Mouse (Mus musculus): ENCODE results near the gene Akna. TPM values are rescaled to one million over a fixed set of nuclear protein-coding genes. Genes with fewer than 3 reads are reported as not detected.

Akna gene
- polyA plus RNA-seq, 1 experiment from 2014 or later: 9.6 TPM

Other genes with a start within 250 kb of the Akna start
- gene Ambp, start 248.6 kb downstream of the Akna start, polyA plus RNA-seq (2015; fragmentation: Nextera tagmentation; extraction: Ambion mirVana): 0.16 TPM in 1 of 2 replicates, not detected in the other
- gene Kif12, start 231.2 kb downstream of the Akna start, polyA plus RNA-seq (2015; fragmentation: Nextera tagmentation; extraction: Ambion mirVana): not detected in 2 replicates
- gene Col27a1, start 189.3 kb downstream of the Akna start, polyA plus RNA-seq (2015; fragmentation: Nextera tagmentation; extraction: Ambion mirVana): 19.1 and 22.3 TPM in 2 replicates
- 17.0 and 22.3 TPM in 2 replicates for gene Orm1, start 58.8 kb downstream of the Akna start, polyA plus RNA-seq (2015; fragmentation: Nextera tagmentation; extraction: Ambion mirVana)
- gene Orm3, start 47.2 kb downstream of the Akna start, polyA plus RNA-seq (2015; fragmentation: Nextera tagmentation; extraction: Ambion mirVana): not detected in 2 replicates
- 0.31 and 0.39 TPM in 2 replicates for gene Orm2, start 40.9 kb downstream of the Akna start, polyA plus RNA-seq (2015; fragmentation: Nextera tagmentation; extraction: Ambion mirVana)
- 4.9 and 5.2 TPM in 2 replicates for gene Whrn, start 92.6 kb upstream of the Akna start, polyA plus RNA-seq (2015; fragmentation: Nextera tagmentation; extraction: Ambion mirVana)
- gene Atp6v1g1, start 141.4 kb upstream of the Akna start, polyA plus RNA-seq (2015; fragmentation: Nextera tagmentation; extraction: Ambion mirVana): 317 and 319 TPM in 2 replicates
- gene Tmem268, start 155.4 kb upstream of the Akna start, polyA plus RNA-seq (2015; fragmentation: Nextera tagmentation; extraction: Ambion mirVana): 8.2 and 9.6 TPM in 2 replicates
- gene Gm11213, start 201.9 kb upstream of the Akna start, polyA plus RNA-seq (2015; fragmentation: Nextera tagmentation; extraction: Ambion mirVana): not detected in 2 replicates
- gene Tex48, start 219.1 kb upstream of the Akna start, polyA plus RNA-seq (2015; fragmentation: Nextera tagmentation; extraction: Ambion mirVana): not detected in 2 replicates

Measured in embryonic facial prominence, embryonic 15.5 days (tissue).